Mouse (Mus musculus): ENCODE measurements around the gene Lypd3. TPM values are rescaled to one million over a fixed set of nuclear protein-coding genes. Genes with fewer than 3 reads are reported as not detected.
"Not testable (repeated sequence)": the region's sequence is repeated elsewhere in the genome, so short reads cannot be mapped to it uniquely, and the experiment has no call there.

Gene Lypd3
- total RNA-seq, 2 experiments from 2014 or later: not detected

GRCm38 (mm10) chr7:24612308-24612910 lies 23.9 kb upstream of the Lypd3 start:
- no peak for DNase-seq (ENCODE audit: low spot score)

DNA sequence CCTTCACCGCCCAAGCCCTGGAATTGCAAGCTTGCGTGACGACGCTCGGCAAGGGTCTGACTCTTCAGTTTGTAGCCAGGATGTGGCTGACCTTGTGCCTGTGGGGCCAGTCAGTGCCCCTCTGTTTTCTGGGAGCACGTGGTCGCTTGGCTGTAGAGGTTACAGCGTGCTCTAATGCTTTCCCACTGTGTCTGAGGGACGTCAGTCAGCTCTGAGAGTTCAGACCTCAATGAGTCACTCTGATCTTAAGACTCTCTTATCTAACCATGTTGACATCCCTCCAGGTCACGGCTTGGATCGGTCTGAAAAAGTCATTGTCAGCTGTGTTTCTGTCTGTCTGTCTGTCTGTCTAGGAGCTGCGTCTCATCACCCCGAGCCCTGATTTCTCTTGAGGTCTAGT lies 21.5 kb upstream of the Lypd3 start:
- no peak for DNase-seq (ENCODE audit: low spot score)

- no peak for DNase-seq (ENCODE audit: low spot score)
These were observed 18.6 kb upstream of the Lypd3 start for GRCm38 (mm10) chr7:24617763-24618162.

GRCm38 (mm10) chr7:24618374-24618773 lies 18.0 kb upstream of the Lypd3 start:
- not testable (repeated sequence) for DNase-seq (ENCODE audit: low spot score)

- no peak for DNase-seq (ENCODE audit: low spot score)
These were observed 16.5 kb upstream of the Lypd3 start for GRCm38 (mm10) chr7:24619671-24620397.

- no peak for DNase-seq (ENCODE audit: low spot score)
These were observed 15.2 kb upstream of the Lypd3 start for GRCm38 (mm10) chr7:24621193-24621592.

- DNase-seq (ENCODE audit: low spot score): no peak
These were observed 13.4 kb upstream of the Lypd3 start for GRCm38 (mm10) chr7:24622967-24623366.

- DNase-seq (ENCODE audit: low spot score): peak; percentile 89
These were observed 7.4 kb upstream of the Lypd3 start for GRCm38 (mm10) chr7:24628685-24629610.

GRCm38 (mm10) chr7:24629672-24630071 lies 6.7 kb upstream of the Lypd3 start:
- no peak for DNase-seq (ENCODE audit: low spot score)

GRCm38 (mm10) chr7:24630116-24630880 lies 6.1 kb upstream of the Lypd3 start:
- DNase-seq (ENCODE audit: low spot score): no peak

DNA sequence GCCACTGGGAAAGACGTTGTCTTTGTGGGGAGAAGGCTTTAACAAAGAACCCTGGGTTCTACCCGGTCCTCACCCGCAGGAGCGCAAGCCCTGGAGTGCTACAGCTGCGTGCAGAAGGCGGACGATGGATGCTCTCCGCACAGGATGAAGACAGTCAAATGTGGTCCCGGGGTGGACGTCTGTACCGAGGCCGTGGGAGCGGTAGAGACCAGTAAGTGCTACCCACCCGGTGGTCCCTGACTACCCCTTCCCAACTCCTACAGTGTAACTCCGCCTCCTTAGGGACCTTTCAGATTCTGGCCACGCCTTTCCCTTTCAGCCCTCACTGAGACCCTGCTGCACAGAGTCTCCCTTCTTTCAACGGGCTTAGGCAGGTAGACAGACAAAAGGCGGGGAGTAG lies 696 bp downstream of the Lypd3 start:
- DNase-seq (ENCODE audit: low spot score): no peak

DNA sequence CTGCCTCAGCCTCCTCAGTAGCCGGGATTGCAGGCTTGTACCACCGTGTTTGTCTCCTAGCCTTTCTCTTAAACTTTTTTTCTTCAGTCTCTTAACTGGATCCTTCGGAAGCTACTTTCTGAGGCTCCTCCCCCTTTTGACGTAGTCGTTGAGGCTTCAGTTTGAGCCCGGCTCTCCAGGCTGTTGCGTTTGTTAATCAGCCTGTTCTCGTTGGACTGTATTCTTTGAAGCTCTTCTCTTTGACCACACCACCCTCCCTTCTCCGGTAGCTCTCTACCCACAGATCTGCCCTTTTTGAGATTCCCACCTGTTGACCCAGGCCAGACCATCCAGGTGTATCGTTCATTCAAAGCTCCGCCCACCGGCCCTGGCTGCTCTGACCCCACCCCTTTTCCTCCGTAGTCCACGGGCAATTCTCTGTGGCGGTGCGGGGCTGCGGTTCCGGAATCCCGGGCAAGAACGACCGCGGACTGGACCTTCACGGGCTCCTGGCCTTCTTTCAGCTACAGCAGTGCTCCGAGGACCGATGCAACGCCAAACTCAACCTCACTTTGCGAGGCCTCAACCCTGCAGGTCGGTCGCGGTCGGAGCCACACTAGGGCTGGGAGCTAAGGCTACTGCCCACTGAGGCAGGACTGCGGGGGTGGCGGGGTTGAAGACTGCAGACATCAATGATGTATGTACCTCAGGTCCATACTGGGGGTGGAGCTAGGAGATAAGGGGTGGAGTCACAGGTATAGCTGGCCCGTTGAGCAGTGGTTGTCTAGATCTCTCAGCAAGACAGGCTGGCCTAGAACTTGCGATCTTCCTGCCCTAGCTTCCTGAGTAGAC lies 1.9 kb downstream of the Lypd3 start:
- DNase-seq (ENCODE audit: low spot score): no peak

DNA sequence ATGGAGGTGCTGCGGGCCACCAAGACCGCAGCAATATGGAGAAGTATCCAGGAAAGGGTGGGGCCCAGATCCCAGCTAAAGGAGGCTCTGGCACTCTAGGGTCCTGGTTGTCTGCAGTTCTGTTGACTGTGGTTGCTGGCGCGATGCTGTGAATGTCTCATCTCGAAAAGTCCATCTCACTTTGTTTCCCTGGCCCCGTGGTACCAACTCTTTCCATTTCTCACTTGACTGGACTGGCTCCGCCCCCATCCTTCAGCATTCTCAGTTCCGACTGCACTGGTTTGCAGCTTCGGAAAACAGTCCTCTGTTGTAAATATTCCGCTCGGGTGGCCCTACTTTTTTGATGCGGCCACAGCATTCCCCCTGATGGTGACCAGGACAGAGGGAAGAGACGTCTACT lies 4.1 kb downstream of the Lypd3 start:
- DNase-seq (ENCODE audit: low spot score): no peak

GRCm38 (mm10) chr7:24642491-24642890 lies 6.1 kb downstream of the Lypd3 start:
- DNase-seq (ENCODE audit: low spot score): peak; percentile 43

GRCm38 (mm10) chr7:24644492-24644891 lies 8.1 kb downstream of the Lypd3 start:
- no peak for DNase-seq (ENCODE audit: low spot score)

GRCm38 (mm10) chr7:24644996-24645395 lies 8.6 kb downstream of the Lypd3 start:
- no peak for DNase-seq (ENCODE audit: low spot score)

DNA sequence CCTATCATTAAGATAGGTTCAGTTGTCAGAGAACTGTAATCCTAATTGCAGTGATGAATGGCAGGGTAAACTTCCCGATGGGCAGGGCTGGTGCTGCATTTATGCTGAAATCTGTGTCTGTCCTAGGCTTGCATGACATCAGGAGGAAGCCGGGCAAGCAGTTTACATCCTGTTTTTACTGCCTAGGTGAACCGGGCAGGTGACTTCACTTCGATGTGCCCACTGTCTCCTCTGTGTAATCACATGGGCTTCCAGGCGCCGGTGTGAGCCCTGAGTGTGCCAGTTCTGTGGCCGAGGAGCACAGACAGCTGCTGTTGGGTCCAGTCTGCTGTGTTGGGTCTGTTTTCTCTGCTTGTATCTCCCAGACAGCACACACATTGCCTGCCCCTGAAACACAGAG lies 10.1 kb downstream of the Lypd3 start:
- no peak for DNase-seq (ENCODE audit: low spot score)

- DNase-seq (ENCODE audit: low spot score): peak; percentile 47
These were observed 17.3 kb downstream of the Lypd3 start for GRCm38 (mm10) chr7:24653681-24654080.

GRCm38 (mm10) chr7:24659737-24660357 lies 23.5 kb downstream of the Lypd3 start:
- DNase-seq (ENCODE audit: low spot score): no peak
